Mouse (Mus musculus): ENCODE data around the gene Atp6v1a.

- no peak for TF ChIP-seq CTCF (IDR thresholded peaks at IDR 0.05; ENCODE audit: insufficient read depth, low read length)
- no peak for TF ChIP-seq POLR2A (IDR thresholded peaks at IDR 0.05; ENCODE audit: borderline replicate concordance, extremely low read depth, low read depth, low read length)
These were observed 49.3 kb upstream of the Atp6v1a start for GRCm38 (mm10) chr16:44188766-44189165.

All from lung, adult 2 months (tissue).